Mouse (Mus musculus) myocyte (in vitro differentiated cells): ENCODE results near the gene Hsf2bp. TPM values are rescaled to one million over a fixed set of nuclear protein-coding genes. Genes with fewer than 3 reads are reported as not detected.

ENCODE experiments used
- H3K27me3 ChIP-seq: one replicate; pipeline ENCODE4 v1.6.1; 2011; ENCODE audit not compliant: control insufficient read depth, insufficient read depth, insufficient read length
- H3K36me3 ChIP-seq: one replicate; pipeline ENCODE4 v1.6.1; 2011; ENCODE audit not compliant: control insufficient read depth, insufficient read depth
- H3K4me2 ChIP-seq: one replicate; pipeline ENCODE4 v1.6.1; 2011; ENCODE audit warnings: low read depth, control low read depth
- H3K4me3 ChIP-seq: one replicate; pipeline ENCODE4 v1.5.1; 2011; ENCODE audit warnings: mild to moderate bottlenecking, control low read depth, moderate library complexity
- H3K79me2 ChIP-seq: one replicate; pipeline ENCODE4 v1.6.1; 2011; ENCODE audit not compliant: control insufficient read depth, insufficient read depth
- H3ac ChIP-seq: one replicate; pipeline ENCODE4 v1.6.1; 2011; ENCODE audit not compliant: control insufficient read depth, insufficient read length
- CEBPB ChIP-seq: IDR thresholded peaks from 2 replicates; pipeline ENCODE4 v1.6.1; 2011; ENCODE audit warnings: mild to moderate bottlenecking, moderate library complexity; ENCODE audit not compliant: poor library complexity, insufficient read depth, severe bottlenecking
- E2F4 ChIP-seq: IDR thresholded peaks from one replicate; pipeline ENCODE4 v1.6.1; 2011; ENCODE audit warnings: mild to moderate bottlenecking, control low read depth, moderate library complexity; ENCODE audit not compliant: insufficient read depth
- MAX ChIP-seq: IDR thresholded peaks from one replicate; pipeline ENCODE4 v1.6.1; 2011; ENCODE audit warnings: low read depth, mild to moderate bottlenecking, control low read depth
- MYOD1 ChIP-seq, 3 experiments: IDR thresholded peaks; one replicate each; pipeline ENCODE4 v1.6.1; 2011; ENCODE audit warnings: control low read depth in 2 of 3, low read depth in 2 of 3, mild to moderate bottlenecking in 2 of 3, moderate library complexity in 1 of 3; ENCODE audit not compliant: insufficient read length in 2 of 3, control insufficient read depth in 1 of 3
- MYOG ChIP-seq, 3 experiments: IDR thresholded peaks; one replicate each; pipeline ENCODE4 v1.6.1; 2011; ENCODE audit warnings: control low read depth in 2 of 3, low read depth in 2 of 3, mild to moderate bottlenecking in 2 of 3; ENCODE audit not compliant: insufficient read length in 2 of 3, control insufficient read depth in 1 of 3, insufficient read depth in 1 of 3
- POLR2A ChIP-seq: IDR thresholded peaks from one replicate; pipeline ENCODE4 v1.6.1; 2011; ENCODE audit warnings: low read depth, mild to moderate bottlenecking, control low read depth, moderate library complexity; ENCODE audit not compliant: insufficient read length
- POLR2AphosphoS2 ChIP-seq: IDR thresholded peaks from one replicate; pipeline ENCODE4 v1.6.1; 2011; ENCODE audit warnings: low read depth, control low read depth; ENCODE audit not compliant: insufficient read length
- REST ChIP-seq: IDR thresholded peaks from one replicate; pipeline ENCODE4 v1.6.1; 2011; ENCODE audit warnings: mild to moderate bottlenecking, control low read depth, moderate library complexity; ENCODE audit not compliant: insufficient read depth, insufficient read length
- SRF ChIP-seq: IDR thresholded peaks from one replicate; pipeline ENCODE4 v1.6.1; 2011; ENCODE audit warnings: low read depth; ENCODE audit not compliant: control insufficient read depth, insufficient read length
- TCF12 ChIP-seq: IDR thresholded peaks from one replicate; pipeline ENCODE4 v1.6.1; 2011; ENCODE audit warnings: mild to moderate bottlenecking, control low read depth; ENCODE audit not compliant: poor library complexity, insufficient read depth, severe bottlenecking
- TCF3 ChIP-seq: IDR thresholded peaks from one replicate; pipeline ENCODE4 v1.6.1; 2011; ENCODE audit warnings: low read depth, control low read depth; ENCODE audit not compliant: insufficient read length
- USF1 ChIP-seq: IDR thresholded peaks from one replicate; pipeline ENCODE4 v1.6.1; 2011; ENCODE audit warnings: low read depth, mild to moderate bottlenecking, control low read depth, moderate library complexity
- polyA plus RNA-seq: library from polyadenylated mRNA; unstranded; fragments of >200 nt; fragmentation: generic; extraction: Trizol; gene quantifications from one replicate; pipeline ENCODE4 v1.2.1, GENCODE M21; 2012; ENCODE audit warnings: missing spikeins

Gene Hsf2bp
- polyA plus RNA-seq, 1 experiment = 4.9 TPM

DNA sequence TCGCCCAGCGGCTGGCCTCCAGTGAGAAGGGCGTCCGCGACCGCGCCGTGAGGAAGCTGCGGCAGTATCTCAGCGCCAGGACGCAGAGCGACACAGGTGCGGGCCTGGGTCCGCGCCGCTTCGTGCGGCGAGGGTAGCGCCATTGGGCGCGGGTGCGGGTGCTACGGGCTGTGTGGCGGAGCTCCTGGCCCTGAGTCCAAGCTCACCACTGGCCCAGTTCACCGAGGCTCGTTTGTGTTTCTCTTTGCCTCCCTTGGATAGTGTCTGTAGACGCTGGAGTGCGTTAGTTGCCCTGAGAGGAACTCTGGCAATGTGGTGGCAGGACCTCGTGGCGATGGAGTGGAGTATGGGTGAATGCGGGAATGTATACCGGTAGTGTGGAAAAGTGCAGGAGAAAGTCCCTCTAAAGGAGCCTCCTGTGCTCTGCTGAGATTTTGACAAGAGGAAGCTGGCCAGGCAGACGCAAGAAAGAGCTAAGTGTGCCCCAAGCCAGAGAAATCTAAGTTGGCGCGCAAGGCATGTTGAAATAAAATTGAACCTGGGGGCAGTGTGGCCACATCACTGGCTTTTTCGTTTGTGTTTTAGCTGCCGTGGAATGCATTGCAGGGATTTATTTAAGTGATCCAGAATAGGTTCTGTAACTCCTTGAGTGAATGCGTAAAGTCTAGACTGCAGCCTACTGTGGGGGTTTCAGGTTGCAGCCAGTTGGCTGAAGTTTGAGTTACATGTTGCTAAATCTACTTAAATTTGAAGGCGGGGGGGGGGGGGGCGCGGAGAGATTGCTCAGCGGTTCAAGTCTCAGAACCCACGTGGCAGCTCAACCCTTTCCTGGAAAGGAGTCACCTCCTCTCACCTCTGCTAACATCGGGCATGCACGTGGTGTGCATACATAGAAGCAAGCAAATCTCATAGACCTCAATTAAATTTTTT is 625 bp upstream of the Hsf2bp start:
- no peaks in the 10 kb centered on the region for H3K27me3 ChIP-seq
- peak overlapping the region; percentile 46 for H3ac ChIP-seq
- TF ChIP-seq POLR2AphosphoS2 (no peak), REST (no peak), MYOD1 (IDR thresholded peaks at IDR 0.05; ENCODE audit: control insufficient read depth in 1 of 3, insufficient read length in 2 of 3, low read depth in 2 of 3) (no peak), CEBPB (no peak), MYOG (IDR thresholded peaks at IDR 0.05; ENCODE audit: control insufficient read depth in 1 of 3, insufficient read depth in 1 of 3, insufficient read length in 2 of 3, low read depth in 2 of 3) (no peak), E2F4 (no peak), USF1 (no peak), POLR2A (no peak), SRF (no peak), TCF12 (no peak), MAX (no peak), TCF3 (no peak)
- peaks cover 54% of the 10 kb centered on the region for H3K79me2 ChIP-seq
- no peaks in the 10 kb centered on the region for H3K36me3 ChIP-seq
- H3K4me2 ChIP-seq = peak overlapping the region; percentile 99
- peak overlapping the region; percentile 91 for H3K4me3 ChIP-seq

GRCm38 (mm10) chr17:32034322-32034721 is 1.8 kb downstream of the Hsf2bp start:
- no peaks in the 10 kb centered on the region for H3K27me3 ChIP-seq
- no peak overlapping the region for H3K4me3 ChIP-seq
- no peaks in the 10 kb centered on the region for H3K36me3 ChIP-seq
- TF ChIP-seq USF1 (no peak), E2F4 (no peak), SRF (no peak), MYOG (IDR thresholded peaks at IDR 0.05; ENCODE audit: control insufficient read depth in 1 of 3, insufficient read depth in 1 of 3, insufficient read length in 2 of 3, low read depth in 2 of 3) (no peak), POLR2A (no peak), CEBPB (no peak), POLR2AphosphoS2 (no peak), MYOD1 (IDR thresholded peaks at IDR 0.05; ENCODE audit: control insufficient read depth in 1 of 3, insufficient read length in 2 of 3, low read depth in 2 of 3) (no peak), MAX (no peak), TCF12 (no peak), TCF3 (no peak), REST (no peak)
- H3ac ChIP-seq = no peak overlapping the region
- no peak overlapping the region for H3K4me2 ChIP-seq
- peaks cover 30% of the 10 kb centered on the region for H3K79me2 ChIP-seq

GRCm38 (mm10) chr17:32031684-32032083 is 4.5 kb downstream of the Hsf2bp start:
- H3K4me3 ChIP-seq = no peak overlapping the region
- peaks cover 4% of the 10 kb centered on the region for H3K79me2 ChIP-seq
- no peaks in the 10 kb centered on the region for H3K27me3 ChIP-seq
- H3ac ChIP-seq = no peak overlapping the region
- H3K4me2 ChIP-seq = no peak overlapping the region
- no peaks in the 10 kb centered on the region for H3K36me3 ChIP-seq
- TF ChIP-seq MYOG (IDR thresholded peaks at IDR 0.05; ENCODE audit: control insufficient read depth in 1 of 3, insufficient read depth in 1 of 3, insufficient read length in 2 of 3, low read depth in 2 of 3) (no peak), E2F4 (no peak), POLR2A (no peak), POLR2AphosphoS2 (no peak), USF1 (no peak), SRF (no peak), MAX (no peak), REST (no peak), TCF12 (no peak), CEBPB (no peak), TCF3 (no peak), MYOD1 (IDR thresholded peaks at IDR 0.05; ENCODE audit: control insufficient read depth in 1 of 3, insufficient read length in 2 of 3, low read depth in 2 of 3) (no peak)

- no peak overlapping the region for H3K4me3 ChIP-seq
- H3ac ChIP-seq = no peak overlapping the region
- H3K4me2 ChIP-seq = no peak overlapping the region
- H3K36me3 ChIP-seq = no peaks in the 10 kb centered on the region
- no peaks in the 10 kb centered on the region for H3K79me2 ChIP-seq
- H3K27me3 ChIP-seq = no peaks in the 10 kb centered on the region
- TF ChIP-seq MAX (no peak), E2F4 (no peak)
Observed at GRCm38 (mm10) chr17:32028301-32028700, 7.8 kb downstream of the Hsf2bp start.
